Mouse (Mus musculus) T-helper 17 cell (primary cell): ENCODE results near the gene Lrp8.

Experiments used
- in situ Hi-C, 2 experiments: fragments of 300-600 bp; cut with MboI, MseI; formaldehyde crosslinking; loops; 1 replicate in 1 of 2; 2 replicates in 1 of 2; pipeline ENCODE4 v1.15.1; 2025; ENCODE audit warnings: high pct_unique_total_duplicates in 2 of 2

Gene Lrp8

DNA sequence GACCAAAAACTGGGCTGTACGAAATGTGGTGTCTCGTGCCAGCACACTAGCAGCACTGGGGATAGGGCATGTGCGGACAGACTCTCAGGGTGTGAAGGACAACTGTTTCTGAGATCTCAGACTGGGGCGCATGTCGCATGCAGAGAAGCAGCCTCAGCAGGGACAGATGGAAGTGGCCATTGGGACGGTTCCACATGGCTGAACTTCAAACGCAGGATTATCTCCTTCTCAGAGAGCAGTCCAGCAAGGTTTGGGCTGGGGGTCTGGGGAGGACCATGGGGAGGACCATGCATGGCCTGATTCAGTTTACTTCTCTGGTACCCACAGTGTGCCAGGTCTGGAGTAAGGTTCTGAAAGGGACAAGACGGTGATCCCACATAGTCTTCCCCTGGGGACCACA lies 41.6 kb downstream of the Lrp8 start:
- in situ Hi-C loops, result loop anchor here in 1 of 2 experiments (5.0 kb wide), 1 partner anchor 111 kb away; no protein-coding TSS in a partner anchor

- in situ Hi-C loops, result loop anchor here (5.0 kb wide), 2 partner anchors 108 to 113 kb away; no protein-coding TSS in a partner anchor
Measured at GRCm38 (mm10) chr4:107844971-107845370, 42.9 kb downstream of the Lrp8 start.

GRCm38 (mm10) chr4:107846795-107847194 lies 44.7 kb downstream of the Lrp8 start:
- in situ Hi-C loops, result loop anchor here in 1 of 2 experiments (5.0 kb wide), 1 partner anchor 109 kb away; no protein-coding TSS in a partner anchor

DNA sequence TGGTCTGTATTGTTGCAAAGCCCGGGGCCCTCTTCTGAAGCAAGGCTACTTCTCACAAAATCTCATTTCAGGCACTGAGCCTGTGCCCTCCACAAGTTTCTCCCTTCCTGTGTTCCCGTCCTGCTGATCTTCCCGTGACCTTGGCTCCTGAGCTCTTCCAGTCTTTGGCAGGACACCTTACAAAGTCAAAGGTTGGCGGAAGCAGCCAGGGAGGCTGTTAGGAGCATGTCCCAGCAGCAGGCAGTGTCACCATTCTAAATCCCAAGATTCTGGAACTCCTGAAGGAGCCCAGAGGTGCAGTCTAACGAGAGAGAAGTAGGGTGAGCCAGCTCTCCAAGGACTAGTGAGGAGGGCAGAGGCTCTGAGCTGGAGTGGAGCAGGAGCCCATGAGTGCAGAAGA lies 46.5 kb downstream of the Lrp8 start:
- in situ Hi-C loops, result loop anchor here in 1 of 2 experiments (5.0 kb wide), 1 partner anchor 111 kb away; no protein-coding TSS in a partner anchor

DNA sequence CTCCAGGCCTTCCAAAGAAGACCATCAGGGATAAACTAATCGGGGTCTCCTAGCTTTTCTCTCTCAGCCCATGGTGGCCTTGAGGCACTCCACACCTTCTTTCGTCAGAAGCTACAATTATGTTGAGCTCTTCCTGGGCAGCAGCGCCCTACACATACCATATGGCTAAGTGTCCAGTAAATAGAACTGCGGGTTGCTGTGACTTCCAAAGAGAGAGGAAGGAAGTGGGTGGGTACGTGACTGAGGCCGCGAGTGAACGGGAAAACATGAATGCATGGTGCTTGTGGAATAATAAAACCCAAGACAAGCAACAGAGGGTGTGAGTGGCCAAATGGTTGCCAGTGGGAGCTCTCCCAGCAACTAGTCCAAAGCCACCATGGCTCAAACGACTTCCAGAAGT lies 47.6 kb downstream of the Lrp8 start:
- in situ Hi-C loops, result loop anchor here in 1 of 2 experiments (5.0 kb wide), 1 partner anchor 112 kb away; no protein-coding TSS in a partner anchor

- in situ Hi-C loops, result no loop called here
Measured at GRCm38 (mm10) chr4:107850091-107850490, 48.0 kb downstream of the Lrp8 start.

DNA sequence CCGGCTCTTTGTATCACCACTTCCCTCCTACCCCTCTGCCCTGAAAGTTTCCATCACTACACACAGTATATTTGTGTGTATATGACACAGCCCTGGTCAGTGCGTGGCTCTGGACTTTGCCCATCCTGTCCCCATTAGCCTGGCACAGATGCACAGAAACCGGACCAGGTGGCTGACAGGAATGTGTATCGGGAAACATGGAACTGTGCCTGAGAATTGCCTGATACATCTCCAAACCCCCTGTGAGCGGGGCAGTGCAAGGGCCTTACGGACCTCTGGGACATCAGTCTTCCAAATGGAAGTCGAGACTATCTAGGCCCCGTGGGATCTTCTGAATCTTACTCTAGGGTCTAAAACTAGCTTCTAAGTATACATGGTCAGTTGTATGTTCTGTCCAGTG lies 51.3 kb downstream of the Lrp8 start:
- in situ Hi-C loops, result no loop called here

DNA sequence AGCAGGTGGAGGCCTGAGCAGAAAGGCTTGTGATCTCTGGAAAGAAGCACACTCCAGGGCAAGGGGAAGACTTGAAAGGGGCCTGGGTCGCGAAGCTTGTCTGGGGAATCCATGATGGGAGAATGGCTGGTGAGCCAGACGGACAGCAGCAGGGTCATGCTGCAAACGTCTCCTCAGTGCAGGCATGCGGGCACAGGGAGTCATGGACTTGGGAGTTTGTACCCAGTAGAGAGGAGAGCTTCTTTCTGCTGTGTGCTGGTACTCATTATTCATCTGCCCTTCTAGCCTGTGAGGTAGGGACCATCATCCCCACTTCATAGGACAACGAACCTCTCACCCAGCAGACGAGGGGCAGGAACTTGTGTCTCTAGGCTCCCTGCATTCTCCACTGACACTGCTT lies 51.8 kb downstream of the Lrp8 start:
- in situ Hi-C loops, result no loop called here

DNA sequence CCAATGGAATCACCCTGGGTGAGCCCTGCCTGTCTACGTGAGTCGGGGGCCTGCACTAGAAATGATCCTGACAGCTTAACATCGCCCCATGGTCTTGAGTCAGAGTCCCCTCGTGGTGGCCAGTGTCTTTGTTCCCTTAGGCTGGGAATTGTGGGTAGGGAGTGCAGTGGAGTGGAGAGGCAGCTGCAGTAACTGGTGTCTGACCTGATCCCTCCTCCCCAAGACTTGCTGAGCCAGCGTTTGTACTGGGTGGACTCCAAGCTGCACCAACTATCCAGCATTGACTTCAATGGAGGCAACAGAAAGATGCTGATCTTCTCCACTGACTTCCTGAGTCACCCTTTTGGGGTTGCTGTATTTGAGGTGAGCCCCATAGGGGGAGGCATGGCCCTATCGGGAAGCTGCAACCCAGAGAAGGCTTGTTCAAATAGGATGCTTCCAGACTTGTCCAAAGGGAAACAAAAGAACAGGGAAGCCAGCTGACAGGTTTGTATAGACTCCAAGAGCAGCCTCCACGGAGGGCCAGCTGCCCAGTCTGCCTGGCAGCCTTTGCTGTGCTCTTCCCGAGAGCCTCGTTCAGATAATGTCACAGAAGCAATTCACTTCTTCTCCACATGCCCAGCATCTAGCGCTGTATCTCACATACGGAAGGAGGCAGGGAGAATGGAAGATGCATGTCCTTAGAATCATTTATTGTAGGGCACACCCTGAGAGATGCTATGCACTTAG lies 55.1 kb downstream of the Lrp8 start:
- in situ Hi-C loops, result no loop called here

GRCm38 (mm10) chr4:107858995-107859394 lies 56.9 kb downstream of the Lrp8 start:
- in situ Hi-C loops, result no loop called here

GRCm38 (mm10) chr4:107864866-107865265 lies 62.8 kb downstream of the Lrp8 start:
- in situ Hi-C loops, result no loop called here

- in situ Hi-C loops, result loop anchor here in 1 of 2 experiments (5.0 kb wide), 1 partner anchor 698 kb away; the partner anchor contains the start of genes Orc1 and Prpf38a
Measured at GRCm38 (mm10) chr4:107879254-107880050, 77.4 kb downstream of the Lrp8 start, which contains the start of gene Magoh. TSS of gene Magoh (plus strand) at chr4:107879755.

DNA sequence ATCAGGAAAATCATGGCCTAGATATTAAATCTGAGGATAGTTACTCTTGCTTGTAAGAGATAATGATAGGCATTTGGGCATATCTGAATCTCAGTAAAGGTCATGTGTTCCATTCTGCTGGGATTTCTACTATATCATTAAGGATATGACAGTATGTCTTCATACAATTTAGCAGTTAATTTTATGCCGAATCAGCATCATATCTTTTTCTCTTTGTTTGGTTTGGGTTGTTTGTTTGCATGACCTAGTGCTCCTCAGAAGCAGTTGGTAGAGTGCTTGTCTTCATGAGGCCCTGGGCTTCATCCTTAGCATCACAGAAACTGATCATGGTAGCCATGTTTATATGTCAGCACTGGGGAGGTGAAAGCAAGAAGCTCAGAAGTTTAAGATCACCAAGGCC lies 79.6 kb downstream of the Lrp8 start:
- in situ Hi-C loops, result loop anchor here in 1 of 2 experiments (5.0 kb wide), 1 partner anchor 696 kb away; the partner anchor contains the start of genes Orc1 and Prpf38a

DNA sequence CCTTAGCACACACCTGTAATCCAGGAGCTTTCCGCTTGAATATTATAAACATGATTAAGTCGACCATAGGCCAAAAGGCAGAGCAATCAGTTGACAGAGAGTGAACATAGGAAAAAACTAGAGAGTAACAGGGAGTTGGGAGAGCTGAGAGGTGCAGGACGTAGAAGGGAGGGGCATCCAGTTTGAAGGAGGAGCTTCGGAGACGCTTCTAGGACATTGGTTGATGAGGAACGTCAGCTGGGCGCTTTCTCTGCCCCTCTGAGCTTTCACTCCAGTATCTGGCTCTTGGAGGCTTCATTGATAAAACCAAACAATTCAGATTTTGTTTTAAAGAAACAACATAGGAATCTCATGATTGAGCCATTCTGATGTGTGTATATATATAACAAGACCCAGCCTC lies 84.3 kb downstream of the Lrp8 start:
- in situ Hi-C loops, result no loop called here

DNA sequence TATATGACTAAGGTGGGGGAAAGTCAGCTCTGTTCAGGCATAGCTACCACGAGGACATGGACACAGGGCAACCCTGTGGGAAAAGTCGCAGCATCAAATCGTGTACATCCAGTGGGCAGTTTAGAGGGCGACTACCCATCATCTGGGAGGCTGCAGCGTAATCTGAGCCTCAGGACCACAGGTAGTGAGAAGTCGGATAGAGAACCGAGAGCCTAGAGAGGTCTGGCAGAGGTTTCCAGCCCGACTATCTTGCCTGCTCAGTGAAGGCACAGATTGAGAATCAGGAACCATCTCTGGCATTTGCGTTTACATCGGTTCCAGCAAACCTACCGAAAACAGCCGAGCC lies 87.3 kb downstream of the Lrp8 start:
- in situ Hi-C loops, result no loop called here

DNA sequence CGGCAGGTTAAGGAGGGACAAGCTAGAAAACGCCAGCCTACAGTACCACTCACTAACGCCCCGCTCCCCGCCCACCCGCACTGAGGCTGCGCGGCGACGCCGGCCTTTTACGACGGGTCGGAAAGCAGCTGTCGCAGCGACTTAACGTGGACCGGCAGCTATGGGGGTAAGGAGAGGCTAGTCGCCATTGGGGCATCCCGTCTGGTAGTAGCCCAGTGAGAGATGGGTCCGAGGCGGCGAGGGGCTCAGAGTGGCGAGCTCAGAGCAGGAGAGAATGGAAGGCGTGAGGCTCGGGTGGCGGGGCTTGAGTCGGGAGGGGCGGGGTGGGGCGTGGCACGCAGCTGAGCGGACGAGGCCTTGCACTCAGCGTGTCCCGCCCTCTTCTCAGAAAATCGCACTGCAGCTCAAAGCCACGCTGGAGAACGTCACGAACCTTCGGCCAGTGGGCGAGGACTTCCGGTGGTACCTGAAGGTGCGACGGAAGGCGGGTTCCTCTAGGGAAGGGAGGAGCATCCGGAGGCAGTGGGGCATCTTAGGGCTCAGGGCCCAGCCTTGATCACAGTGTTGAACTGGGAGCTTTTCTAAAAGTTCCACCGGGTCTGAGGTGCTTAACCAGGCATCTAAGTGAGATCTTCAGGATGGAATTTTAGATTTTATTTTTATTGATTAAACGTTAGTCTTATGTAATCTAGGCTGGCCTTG lies 87.8 kb downstream of the Lrp8 start, which contains the start of gene 0610037L13Rik:
Gene 0610037L13Rik, plus strand, starts transcription at position 83 of the 702 bp plus-strand sequence.
- in situ Hi-C loops, result no loop called here

DNA sequence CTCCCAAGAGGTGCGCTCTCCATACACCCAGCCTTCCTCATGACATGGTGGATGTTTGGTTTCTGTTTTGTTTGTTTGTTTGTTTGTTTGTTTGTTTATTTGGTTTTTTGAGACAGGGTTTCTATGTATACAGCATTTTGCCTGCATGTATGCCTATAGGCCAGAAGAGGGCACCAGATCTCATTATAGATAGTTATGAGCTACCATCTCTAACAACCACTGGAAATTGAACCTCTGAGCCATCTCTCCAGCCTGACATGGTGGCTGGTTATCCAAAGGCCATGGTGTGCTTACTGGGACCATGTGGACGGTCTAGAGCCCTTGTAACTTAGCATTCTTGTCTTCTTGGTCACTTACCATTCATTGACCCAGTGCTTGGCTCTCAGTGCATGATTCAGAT lies 90.6 kb downstream of the Lrp8 start:
- in situ Hi-C loops, result no loop called here

GRCm38 (mm10) chr4:107899211-107899927 lies 97.3 kb downstream of the Lrp8 start:
- in situ Hi-C loops, result no loop called here

DNA sequence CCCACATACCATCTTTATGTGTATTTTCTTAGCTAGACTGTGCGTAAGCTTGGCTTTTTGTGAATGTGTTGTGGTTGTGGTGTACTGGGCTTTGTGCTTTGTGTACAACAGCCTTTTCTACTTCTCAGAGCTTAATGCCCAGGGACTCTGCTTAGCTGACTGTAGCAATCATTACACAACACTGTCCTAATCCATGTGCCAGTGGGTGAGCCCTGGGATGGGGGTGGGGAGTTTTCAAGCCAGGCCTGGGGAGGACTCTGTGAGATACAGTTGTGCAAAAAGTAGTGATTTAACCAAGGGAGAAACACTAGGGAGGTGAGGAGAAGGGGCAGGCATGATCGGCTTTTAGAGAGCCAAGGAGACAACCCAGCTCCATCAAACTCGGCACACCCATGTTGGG lies 98.1 kb downstream of the Lrp8 start:
- in situ Hi-C loops, result no loop called here

- in situ Hi-C loops, result no loop called here
Measured at GRCm38 (mm10) chr4:107904252-107904651, 102.2 kb downstream of the Lrp8 start.

DNA sequence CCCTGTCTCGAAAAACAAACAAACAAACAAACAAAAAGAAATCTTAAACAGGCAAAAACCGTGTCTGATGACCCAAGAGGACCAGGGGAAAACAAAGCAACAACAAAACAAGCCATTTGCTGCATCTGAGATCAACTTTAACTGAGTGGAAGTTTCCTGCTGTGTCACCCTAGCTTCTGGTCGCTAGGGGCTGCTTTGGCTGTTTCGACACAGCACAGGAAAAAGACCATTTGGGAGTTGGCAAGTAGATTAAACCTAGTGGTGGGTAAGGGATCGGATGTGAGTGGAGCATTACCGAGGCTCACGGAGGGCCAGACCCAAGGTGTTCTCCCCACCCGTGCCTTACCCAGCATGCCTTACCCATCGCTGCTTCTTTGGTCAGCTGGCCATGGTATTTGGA lies 104.5 kb downstream of the Lrp8 start:
- in situ Hi-C loops, result no loop called here
